10 mouse cellular contexts compared by ENCODE assay signal in the genomic region with DNA sequence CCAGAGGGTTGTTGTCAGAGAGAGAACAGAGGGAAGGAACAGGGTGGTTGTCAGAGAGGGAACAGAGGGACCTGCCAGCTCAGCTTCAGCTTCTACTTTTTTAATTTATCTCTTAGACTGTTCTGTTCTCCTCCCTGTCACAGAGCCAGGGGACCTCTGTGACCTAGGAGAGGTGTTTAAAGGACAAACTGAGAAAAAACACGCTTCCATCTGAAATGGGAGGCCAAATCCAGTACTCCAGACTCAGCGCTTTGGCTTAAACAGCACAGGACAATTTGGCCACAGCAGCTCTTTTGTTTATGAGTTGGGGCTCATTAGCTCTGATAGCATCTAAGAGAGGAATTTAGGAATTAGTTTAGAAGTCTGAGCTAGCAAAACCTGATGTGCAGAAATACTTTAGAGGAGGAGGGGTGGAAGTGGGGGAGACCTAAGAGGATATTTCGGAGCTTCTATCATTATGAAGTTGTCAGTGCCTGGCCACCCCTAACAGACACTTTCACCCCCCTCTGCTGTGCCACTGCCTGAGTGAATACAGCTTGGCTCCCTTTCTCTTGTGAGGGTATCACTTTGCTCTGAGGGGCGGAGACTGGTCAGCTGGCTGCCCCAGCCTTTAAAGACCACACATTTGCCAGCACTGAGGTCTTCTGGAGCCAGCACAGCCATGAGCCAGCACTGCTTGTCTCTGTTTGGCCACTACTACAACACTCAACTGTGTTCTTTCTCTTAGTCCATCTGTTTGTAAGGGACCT. TPM values are rescaled to one million over a fixed set of nuclear protein-coding genes. Genes with fewer than 3 reads are reported as not detected.
A peak's percentile ranks its signal among the peaks of the same experiment; 100 is the strongest.
DNase-seq lines count a peak whose midpoint lies in the region; ATAC-seq and TF ChIP-seq lines count a peak whose summit lies in the region.
"Had no signal": no experiment of that assay in that cellular context is flagged by ENCODE, and none has a peak within 500 bp of the region (broad histone marks: within the 10 kb centered on the region; RNA-seq: fewer than 3 reads in every experiment).

No protein-coding gene starts in this region.

- peaks cover 30% of the 10 kb centered on the region for H3K4me1 ChIP-seq in heart, embryonic 15.5 days (replicated peaks)
- H3K4me1 ChIP-seq: stomach, embryonic 15.5 days had no signal

- ATAC-seq in heart, embryonic 15.5 days (replicated peaks; ENCODE audit: insufficient number of reproducible peaks, insufficient read depth, low FRiP score, low read depth), result peak; percentile 85

- H3K36me3 ChIP-seq in heart, embryonic 15.5 days, result peaks cover 4% of the 10 kb centered on the region; the same call in 1 of the 2 replicates
- H3K36me3 ChIP-seq: stomach, embryonic 15.5 days had no signal

- H3K27me3 ChIP-seq in heart, embryonic 15.5 days, result no peaks in the 10 kb centered on the region
- H3K27me3 ChIP-seq: stomach, embryonic 15.5 days had no signal

- H3K9ac ChIP-seq in heart, embryonic 15.5 days, result no peak overlapping the region
- H3K9ac ChIP-seq: stomach, embryonic 15.5 days had no signal

- DNase-seq in gastrocnemius, adult 2 months, result peak; percentile 29
- no peak for DNase-seq in gastrocnemius, adult 8-10 months (ENCODE audit: low spot score in 2 of 2)
- peak; percentile 11 for DNase-seq in ovary, adult 18-20 months (ENCODE audit: low spot score)
- no peak for DNase-seq in ovary, postnatal 14 days (ENCODE audit: low spot score)
- DNase-seq in skeletal muscle tissue, adult 2 months (ENCODE audit: low read depth, low spot score), result peak; percentile 45
- DNase-seq in thymus, postnatal 36 days, result no peak
- DNase-seq in cerebellum, adult 8-10 months, result no peak
- DNase-seq: adrenal gland, adult 8-10 months had no signal

- H3K4me3 ChIP-seq in gastrocnemius, adult 2 months, result no peak overlapping the region
- no peak overlapping the region for H3K4me3 ChIP-seq in heart, embryonic 15.5 days
- H3K4me3 ChIP-seq: stomach, embryonic 15.5 days had no signal

- no peak overlapping the region for H3K4me2 ChIP-seq in heart, embryonic 15.5 days
- H3K4me2 ChIP-seq: stomach, embryonic 15.5 days had no signal

- no peaks in the 10 kb centered on the region for H3K9me3 ChIP-seq in heart, embryonic 15.5 days (replicated peaks)
- H3K9me3 ChIP-seq: stomach, embryonic 15.5 days had no signal

- H3K27ac ChIP-seq in gastrocnemius, adult 2 months, result no peak overlapping the region
- H3K27ac ChIP-seq in heart, embryonic 15.5 days, result peak overlapping the region; percentile 85
- H3K27ac ChIP-seq: stomach, embryonic 15.5 days had no signal

- no peak for TF ChIP-seq CTCF in gastrocnemius, adult 2 months (IDR thresholded peaks at IDR 0.05)

- intact Hi-C loops in gastrocnemius, adult 2 months (cut with DNase I), result no loop called here

- WGBS in heart, embryonic 15.5 days, result 25% methylated on average over 4 of the region's 4 CpGs

RNA-seq across cellular contexts. Expression of gene Pkp2, which starts 40.4 kb away (rescaled TPM):
- 1 to 10 TPM; 1.8 to 3.4 TPM for total RNA-seq in gastrocnemius, adult 2 months (2021)
- total RNA-seq in gastrocnemius, adult 8-10 months (2022), result 1 to 10 TPM; 3.8 to 5.3 (median 4.5) TPM
- polyA plus RNA-seq in heart, embryonic 15.5 days (2015; fragmentation: Nextera tagmentation; extraction: Ambion mirVana), result 107 and 114 TPM in 2 replicates

RNA-seq across cellular contexts. Expression of gene Yars2, which starts 49.3 kb away (rescaled TPM):
- 10 to 100 TPM; 18.1 to 21.8 TPM for total RNA-seq in gastrocnemius, adult 2 months (2021)
- 10 to 100 TPM; 16.5 to 18.6 (median 17.7) TPM for total RNA-seq in gastrocnemius, adult 8-10 months (2022)
- polyA plus RNA-seq in heart, embryonic 15.5 days (2015; fragmentation: Nextera tagmentation; extraction: Ambion mirVana), result 38.4 and 41.1 TPM in 2 replicates

Comparison
In these comparisons a context has a peak if more than half of its experiments do, and no peak if none do; other contexts are left out.
1. DNase-seq: peak in gastrocnemius, adult 2 months (single experiment), ovary, adult 18-20 months (single experiment) and skeletal muscle tissue, adult 2 months (single experiment); none in gastrocnemius, adult 8-10 months (0 of 2), ovary, postnatal 14 days (single experiment), thymus, postnatal 36 days (0 of 2) and cerebellum, adult 8-10 months (single experiment).